Mouse (Mus musculus): ENCODE results near the gene Ppp1ca. TPM values are rescaled to one million over a fixed set of nuclear protein-coding genes. Genes with fewer than 3 reads are reported as not detected.

Ppp1ca gene
- polyA plus RNA-seq, 1 experiment: 295 TPM

DNA sequence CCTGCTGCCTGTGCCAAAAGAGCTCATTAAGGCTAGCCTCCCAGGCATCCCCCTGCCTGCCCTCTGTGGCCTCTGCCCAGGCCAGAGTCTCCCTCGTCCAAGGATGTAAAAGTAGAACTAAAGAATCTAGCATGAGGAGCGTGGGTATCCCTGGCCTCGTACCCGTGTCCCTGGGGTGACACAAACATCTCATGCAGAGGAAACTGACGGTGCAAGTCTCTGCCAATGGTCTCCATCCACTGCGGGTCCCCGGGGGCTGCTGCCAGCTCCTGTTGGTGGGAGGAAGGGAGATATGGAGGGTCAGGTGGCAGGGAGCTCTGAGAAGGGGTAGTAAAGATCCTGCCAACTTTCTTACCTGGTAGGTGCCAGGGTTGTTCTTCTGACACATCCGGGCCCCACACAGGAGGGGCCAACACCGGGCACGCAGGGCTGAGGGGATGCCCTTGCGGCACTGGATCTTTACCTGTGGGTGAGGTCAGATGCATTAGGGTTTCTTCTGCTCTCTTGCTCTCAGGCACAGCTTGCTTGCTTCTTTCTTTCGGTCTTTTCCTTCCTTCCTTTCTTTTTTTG is 2.7 kb upstream of the Ppp1ca start:
- Histone ChIP-seq H3K9me3 (replicated peaks; ENCODE audit: control insufficient read depth, insufficient read depth, low read length, poor library complexity, severe bottlenecking) (no peaks in the 10 kb centered on the region), H3K36me3 (ENCODE audit: control insufficient read depth, insufficient read depth, low read length, poor library complexity, severe bottlenecking) (peaks cover 10% of the 10 kb centered on the region), H3K4me1 (ENCODE audit: control insufficient read depth, insufficient read depth, low read length) (peaks cover 3% of the 10 kb centered on the region), H3K4me3 (ENCODE audit: low read depth, low read length) (no peak overlapping the region), H3K27me3 (ENCODE audit: control insufficient read depth, insufficient read depth, low read length, poor library complexity, severe bottlenecking) (no peaks in the 10 kb centered on the region), H3K9ac (ENCODE audit: low read depth, poor library complexity, severe bottlenecking) (no peak overlapping the region), H3K27ac (ENCODE audit: insufficient read depth, low read length) (no peak overlapping the region)
- TF ChIP-seq EP300 (IDR thresholded peaks at IDR 0.05; ENCODE audit: insufficient read depth, low read depth, low read length) (no peak), CTCF (IDR thresholded peaks at IDR 0.05; ENCODE audit: low read depth, low read length) (no peak)

DNA sequence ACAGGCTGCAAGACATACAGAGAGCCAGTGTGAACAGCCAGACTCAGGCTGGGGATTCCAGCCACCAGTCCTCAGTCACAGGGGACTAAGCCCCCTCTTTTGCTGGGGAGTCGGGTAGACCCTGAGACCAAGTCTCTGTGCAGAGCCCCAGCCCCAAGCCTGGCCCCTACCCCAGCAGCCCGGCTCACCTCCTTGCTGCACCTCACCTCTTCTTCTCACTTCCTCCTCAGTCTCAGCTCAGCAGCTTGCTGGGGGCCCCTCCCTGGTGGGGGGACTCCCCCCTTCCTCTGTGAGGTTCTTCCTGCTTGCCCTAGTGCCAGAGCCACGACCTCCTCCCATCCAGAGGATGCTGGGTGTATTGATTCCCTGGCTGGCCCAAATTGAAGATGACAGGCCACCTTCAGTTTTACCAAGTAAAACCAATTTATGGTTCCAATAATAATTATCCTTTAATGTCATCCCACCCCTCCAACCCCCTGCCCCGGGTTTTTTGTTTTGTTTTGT is 982 bp upstream of the Ppp1ca start, which contains the start of gene Tbc1d10c:
TSS of gene Tbc1d10c (minus strand) at position 454 of the 504 bp plus-strand sequence.
- H3K4me3 ChIP-seq (ENCODE audit: low read depth, low read length): peak within 1 kb of the TSS; percentile 90
- no peaks in the 10 kb centered on the region for H3K9me3 ChIP-seq (replicated peaks; ENCODE audit: control insufficient read depth, insufficient read depth, low read length, poor library complexity, severe bottlenecking)
- no peak for TF ChIP-seq POLR2A (IDR thresholded peaks at IDR 0.05; ENCODE audit: insufficient read depth, low read length)
- no peak for TF ChIP-seq CTCF (IDR thresholded peaks at IDR 0.05; ENCODE audit: low read depth, low read length)
- TF ChIP-seq EP300 (IDR thresholded peaks at IDR 0.05; ENCODE audit: insufficient read depth, low read depth, low read length): no peak
- peak within 1 kb of the TSS; percentile 97 for H3K9ac ChIP-seq (ENCODE audit: low read depth, poor library complexity, severe bottlenecking)
- H3K27me3 ChIP-seq (ENCODE audit: control insufficient read depth, insufficient read depth, low read length, poor library complexity, severe bottlenecking): no peaks in the 10 kb centered on the region
- peak within 1 kb of the TSS; percentile 88 for H3K27ac ChIP-seq (ENCODE audit: insufficient read depth, low read length)
- no peaks in the 10 kb centered on the region for H3K4me1 ChIP-seq (ENCODE audit: control insufficient read depth, insufficient read depth, low read length)
- H3K36me3 ChIP-seq (ENCODE audit: control insufficient read depth, insufficient read depth, low read length, poor library complexity, severe bottlenecking): peaks cover 27% of the 10 kb centered on the region

DNA sequence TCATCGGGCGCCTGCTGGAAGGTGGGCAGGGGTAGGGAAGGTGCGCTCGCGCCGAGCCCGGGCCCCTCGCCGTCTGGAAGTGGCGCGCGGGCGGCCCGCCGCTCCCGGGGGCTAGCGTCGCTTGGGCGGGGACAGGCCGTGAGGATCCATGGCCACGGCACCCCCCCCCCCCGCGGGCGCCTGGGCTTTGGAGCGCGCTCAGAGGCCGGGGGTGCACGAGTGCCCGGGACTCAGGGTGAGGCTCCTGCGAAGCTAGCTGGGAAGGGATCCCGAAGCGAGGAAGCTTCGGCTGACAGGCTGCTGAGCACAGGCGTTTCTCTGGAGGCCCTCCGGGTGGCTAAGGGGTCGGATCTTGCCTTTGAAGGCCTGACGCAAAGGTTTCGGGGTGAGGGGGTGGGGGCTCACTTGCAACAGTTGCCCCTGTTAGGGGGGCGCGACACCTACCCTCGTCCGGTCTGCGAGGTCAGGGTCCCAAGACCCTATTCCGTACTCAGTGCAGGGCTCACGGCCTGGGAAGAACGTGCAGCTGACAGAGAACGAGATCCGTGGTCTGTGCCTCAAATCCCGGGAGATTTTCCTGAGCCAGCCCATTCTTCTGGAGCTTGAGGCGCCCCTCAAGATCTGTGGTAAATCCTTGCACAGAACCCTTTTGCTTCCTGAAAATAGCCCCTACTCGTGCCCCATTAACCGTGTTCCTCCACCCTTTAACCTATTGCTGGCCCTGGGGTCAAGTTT is 553 bp downstream of the Ppp1ca start:
- no peaks in the 10 kb centered on the region for H3K4me1 ChIP-seq (ENCODE audit: control insufficient read depth, insufficient read depth, low read length)
- no peaks in the 10 kb centered on the region for H3K9me3 ChIP-seq (replicated peaks; ENCODE audit: control insufficient read depth, insufficient read depth, low read length, poor library complexity, severe bottlenecking)
- peaks cover 41% of the 10 kb centered on the region for H3K36me3 ChIP-seq (ENCODE audit: control insufficient read depth, insufficient read depth, low read length, poor library complexity, severe bottlenecking)
- TF ChIP-seq EP300 (IDR thresholded peaks at IDR 0.05; ENCODE audit: insufficient read depth, low read depth, low read length) (no peak), POLR2A (IDR thresholded peaks at IDR 0.05; ENCODE audit: insufficient read depth, low read length) (no peak), CTCF (IDR thresholded peaks at IDR 0.05; ENCODE audit: low read depth, low read length) (no peak)
- no peak overlapping the region for H3K27ac ChIP-seq (ENCODE audit: insufficient read depth, low read length)
- H3K27me3 ChIP-seq (ENCODE audit: control insufficient read depth, insufficient read depth, low read length, poor library complexity, severe bottlenecking): no peaks in the 10 kb centered on the region
- peak overlapping the region; percentile 90 for H3K4me3 ChIP-seq (ENCODE audit: low read depth, low read length)
- peak overlapping the region; percentile 97 for H3K9ac ChIP-seq (ENCODE audit: low read depth, poor library complexity, severe bottlenecking)

DNA sequence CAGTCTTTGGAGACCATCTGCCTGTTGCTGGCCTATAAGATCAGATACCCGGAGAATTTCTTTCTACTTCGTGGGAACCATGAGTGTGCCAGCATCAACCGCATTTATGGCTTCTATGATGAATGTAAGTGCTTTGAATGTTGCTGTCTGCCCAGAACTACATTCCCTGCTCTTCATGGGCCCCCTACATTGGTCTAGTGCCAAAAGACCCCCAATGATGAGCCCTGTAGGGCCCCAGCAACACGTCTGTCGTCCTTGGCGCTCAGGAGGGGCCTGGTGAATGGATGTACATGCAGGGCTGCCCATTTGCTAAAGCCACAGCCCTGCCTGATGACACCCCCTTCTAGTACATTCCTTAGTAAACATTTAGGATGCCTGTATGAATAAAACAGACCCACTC is 1.3 kb downstream of the Ppp1ca start:
- no peaks in the 10 kb centered on the region for H3K4me1 ChIP-seq (ENCODE audit: control insufficient read depth, insufficient read depth, low read length)
- peak overlapping the region; percentile 90 for H3K4me3 ChIP-seq (ENCODE audit: low read depth, low read length)
- no peaks in the 10 kb centered on the region for H3K27me3 ChIP-seq (ENCODE audit: control insufficient read depth, insufficient read depth, low read length, poor library complexity, severe bottlenecking)
- H3K27ac ChIP-seq (ENCODE audit: insufficient read depth, low read length): no peak overlapping the region
- H3K36me3 ChIP-seq (ENCODE audit: control insufficient read depth, insufficient read depth, low read length, poor library complexity, severe bottlenecking): peaks cover 43% of the 10 kb centered on the region
- H3K9ac ChIP-seq (ENCODE audit: low read depth, poor library complexity, severe bottlenecking): peak overlapping the region; percentile 97
- H3K9me3 ChIP-seq (replicated peaks; ENCODE audit: control insufficient read depth, insufficient read depth, low read length, poor library complexity, severe bottlenecking): no peaks in the 10 kb centered on the region
- TF ChIP-seq CTCF (IDR thresholded peaks at IDR 0.05; ENCODE audit: low read depth, low read length) (no peak), EP300 (IDR thresholded peaks at IDR 0.05; ENCODE audit: insufficient read depth, low read depth, low read length) (no peak), POLR2A (IDR thresholded peaks at IDR 0.05; ENCODE audit: insufficient read depth, low read length) (no peak)

DNA sequence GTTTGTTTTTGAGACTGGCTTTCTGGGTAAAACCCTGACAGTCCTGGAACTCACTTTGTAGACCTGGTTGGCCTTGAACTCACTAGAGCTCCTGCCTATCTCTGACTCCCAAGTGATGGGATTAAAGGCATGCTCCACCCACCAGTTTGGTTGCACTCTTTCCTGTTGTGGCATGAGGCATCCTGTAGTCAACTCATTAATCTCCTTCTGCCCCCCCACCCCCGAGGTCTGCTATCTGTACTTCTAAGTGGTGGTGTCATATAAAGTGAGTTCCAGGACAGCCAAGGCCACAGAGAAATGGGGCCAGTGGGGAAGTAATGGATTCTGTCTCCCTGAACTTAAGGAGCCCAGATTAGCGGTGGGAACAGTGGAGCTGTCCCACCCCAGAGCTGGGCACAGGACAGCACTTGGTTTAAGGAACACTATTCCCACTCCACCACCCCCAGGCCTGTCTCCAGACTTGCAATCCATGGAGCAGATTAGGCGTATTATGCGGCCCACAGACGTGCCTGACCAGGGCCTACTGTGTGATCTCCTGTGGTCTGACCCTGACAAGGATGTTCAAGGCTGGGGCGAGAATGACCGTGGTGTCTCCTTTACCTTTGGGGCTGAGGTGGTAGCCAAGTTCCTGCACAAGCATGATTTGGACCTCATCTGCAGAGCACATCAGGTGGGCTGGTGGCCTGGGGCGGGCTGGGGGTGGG is 2.3 kb downstream of the Ppp1ca start:
- Histone ChIP-seq H3K9ac (ENCODE audit: low read depth, poor library complexity, severe bottlenecking) (no peak overlapping the region), H3K4me3 (ENCODE audit: low read depth, low read length) (no peak overlapping the region), H3K27ac (ENCODE audit: insufficient read depth, low read length) (no peak overlapping the region), H3K4me1 (ENCODE audit: control insufficient read depth, insufficient read depth, low read length) (no peaks in the 10 kb centered on the region), H3K9me3 (replicated peaks; ENCODE audit: control insufficient read depth, insufficient read depth, low read length, poor library complexity, severe bottlenecking) (no peaks in the 10 kb centered on the region), H3K36me3 (ENCODE audit: control insufficient read depth, insufficient read depth, low read length, poor library complexity, severe bottlenecking) (peaks cover 53% of the 10 kb centered on the region), H3K27me3 (ENCODE audit: control insufficient read depth, insufficient read depth, low read length, poor library complexity, severe bottlenecking) (no peaks in the 10 kb centered on the region)
- TF ChIP-seq CTCF (IDR thresholded peaks at IDR 0.05; ENCODE audit: low read depth, low read length) (no peak), POLR2A (IDR thresholded peaks at IDR 0.05; ENCODE audit: insufficient read depth, low read length) (no peak), EP300 (IDR thresholded peaks at IDR 0.05; ENCODE audit: insufficient read depth, low read depth, low read length) (no peak)
